ENCODE assay signal across 1 mouse cellular context in genomic region chr9:79759385-79760005, GRCm38 (mm10).
TF ChIP-seq lines count a peak whose summit lies in the region.

TSS of gene Cox7a2 (minus strand) at chr9:79759878.

TF ChIP-seq in CH12.LX, 34 proteins besides CTCF, POLR2A, EP300 and RAD21 (continued from another document):
- peak; percentile 61; the same call in 1 of the 2 replicates for TF ChIP-seq CHD2 (IDR thresholded peaks at IDR 0.05; ENCODE audit: low read length)
- peak; percentile 67; the same call in 1 of the 2 replicates for TF ChIP-seq MYC (IDR thresholded peaks at IDR 0.05; ENCODE audit: low read depth, low read length)
- no peak for TF ChIP-seq ZNF384 (IDR thresholded peaks at IDR 0.05; ENCODE audit: low read depth, low read length)
- TF ChIP-seq IRF4 (IDR thresholded peaks at IDR 0.05; ENCODE audit: low read depth, low read length) = peak; percentile 63; the same call in 1 of the 2 replicates
- TF ChIP-seq POLR2AphosphoS2 (IDR thresholded peaks at IDR 0.05; ENCODE audit: low read depth, low read length) = peak; percentile 87
- no peak for TF ChIP-seq SMC3 (IDR thresholded peaks at IDR 0.05; ENCODE audit: low read depth, low read length)
- peak; percentile 99 for TF ChIP-seq HCFC1 (IDR thresholded peaks at IDR 0.05; ENCODE audit: low read depth, low read length)
- peak; percentile 80; the same call in 1 of the 2 replicates for TF ChIP-seq MEF2A (IDR thresholded peaks at IDR 0.05; ENCODE audit: borderline replicate concordance, low read depth, low read length)
- peak; percentile 83 for TF ChIP-seq NRF1 (IDR thresholded peaks at IDR 0.05; ENCODE audit: low read depth, low read length)
- TF ChIP-seq MAX (IDR thresholded peaks at IDR 0.05; ENCODE audit: low read length) = peak; percentile 67
- peak; percentile 85 for TF ChIP-seq SIN3A (IDR thresholded peaks at IDR 0.05; ENCODE audit: low read length)
- peak; percentile 78; the same call in 1 of the 2 replicates for TF ChIP-seq E2F4 (IDR thresholded peaks at IDR 0.05; ENCODE audit: insufficient replicate concordance, low read depth, low read length)
